Mouse (Mus musculus) hematopoietic stem cell, adult 5-6 weeks (primary cell): ENCODE measurements at regions not wholly inside any gene's neighbourhood (a gene's known extent, or its start where the extent isn't known, plus 50 kb on each side); places are given as distances from the start of the nearest gene placed in this dataset.
A peak's percentile ranks its signal among the peaks of the same experiment; 100 is the strongest.

Experiments used
- ATAC-seq, 2 experiments: fragments of 125-278 bp in 1 of 2; replicated peaks in 1 of 2; 2 replicates each; pipeline ENCODE4 v1.8.0; 2016 to 2017; ENCODE audit warnings: inconsistent platforms in 2 of 2, mild to moderate bottlenecking in 2 of 2, moderate number of reproducible peaks in 2 of 2, low read depth in 1 of 2, moderate TSS enrichment in 1 of 2; ENCODE audit not compliant: low FRiP score in 2 of 2, poor library complexity in 2 of 2, severe bottlenecking in 2 of 2, insufficient read depth in 1 of 2, low TSS enrichment in 1 of 2

DNA sequence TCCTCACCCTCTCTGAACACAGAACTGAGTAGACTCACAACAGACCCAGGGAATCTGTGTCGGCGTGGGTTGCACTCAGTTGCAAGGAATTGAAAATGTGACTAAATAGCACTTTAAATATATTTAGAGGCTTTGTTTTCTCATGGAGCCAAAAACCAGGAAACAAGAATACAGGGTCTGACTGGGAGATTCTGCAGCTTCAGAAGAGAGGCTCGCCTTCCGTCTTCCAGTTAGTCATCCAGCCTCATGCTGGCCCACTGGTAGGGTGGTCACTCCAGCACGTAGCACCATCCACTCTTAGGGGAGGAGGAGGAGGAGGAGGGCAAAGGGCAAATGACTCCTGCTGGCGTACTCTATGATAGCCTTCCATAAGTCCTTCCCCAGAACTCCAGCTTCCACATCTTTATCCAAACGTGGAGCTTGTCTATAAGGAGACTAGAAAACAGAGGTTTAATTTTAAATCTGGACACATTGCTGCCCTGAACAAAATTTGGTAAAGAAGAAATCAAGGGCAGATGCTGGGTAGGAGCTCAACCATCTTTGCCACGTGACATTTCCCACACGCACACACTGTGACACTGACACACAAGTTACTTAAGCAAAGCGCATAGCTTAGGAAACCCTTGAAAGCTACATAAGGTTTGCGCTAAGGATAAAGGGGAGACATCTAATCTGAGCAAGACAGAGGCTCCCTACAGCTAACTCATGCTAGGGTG is 60.8 kb downstream of the Mis18a start:
- ATAC-seq, result no peak

DNA sequence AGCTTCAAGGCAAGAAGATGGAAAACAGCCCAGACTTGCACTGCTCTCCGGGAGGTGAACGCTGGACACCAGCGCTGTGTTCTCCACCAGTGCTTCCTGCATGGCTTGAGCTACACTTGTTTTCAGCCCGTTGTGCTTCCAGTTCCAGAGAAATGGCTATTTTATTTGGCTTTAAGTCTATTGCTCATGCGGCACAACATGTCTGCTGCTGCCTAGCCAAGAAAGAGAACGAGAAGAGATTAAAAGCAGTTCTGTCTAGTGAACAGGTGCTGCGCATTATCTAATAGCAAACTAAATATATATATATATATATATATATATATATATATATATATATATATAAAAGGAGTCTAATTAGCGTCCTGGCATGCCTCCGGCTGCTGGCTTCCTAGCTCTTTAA is 63.1 kb downstream of the Mis18a start:
- ATAC-seq, result no peak

DNA sequence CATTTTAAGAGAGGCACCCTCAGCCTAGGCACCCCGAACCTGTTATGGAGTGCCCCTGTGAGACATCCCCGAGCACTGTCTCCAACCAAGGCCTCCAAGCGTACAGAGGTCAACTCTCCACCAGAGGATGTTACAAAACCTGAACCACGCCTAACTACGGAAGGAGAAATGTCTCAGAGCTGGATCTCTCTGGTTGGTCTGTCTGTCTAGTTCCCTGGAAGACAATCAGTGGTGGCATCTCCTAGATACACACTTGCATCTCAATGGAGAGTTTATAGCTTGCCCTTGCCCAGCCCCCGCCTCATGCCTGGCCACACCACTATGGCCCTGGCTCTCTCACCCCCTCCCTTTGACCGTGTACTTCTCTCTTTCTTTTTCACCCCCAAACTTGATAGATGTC is 69.2 kb downstream of the Mis18a start:
- ATAC-seq, result no peak

DNA sequence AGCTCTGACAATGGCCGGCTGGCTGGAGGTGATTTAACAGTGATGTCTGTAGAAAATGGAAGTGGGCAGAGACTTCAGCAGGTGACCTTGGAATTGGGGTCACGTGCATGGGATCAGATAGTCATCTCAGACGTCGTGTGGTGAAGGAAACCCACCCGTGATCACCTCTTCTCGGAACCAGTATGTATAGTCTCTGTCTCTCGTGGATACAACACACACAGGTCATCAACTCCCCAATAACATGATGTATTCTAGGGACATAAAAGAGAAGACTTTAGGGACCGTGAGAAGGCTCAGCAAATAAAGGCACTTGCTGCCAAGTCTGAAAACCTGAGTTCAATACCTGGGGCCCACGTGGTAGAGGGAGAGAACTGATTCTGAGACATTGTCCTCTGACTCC is 70.2 kb downstream of the Mis18a start:
- no peak for ATAC-seq

DNA sequence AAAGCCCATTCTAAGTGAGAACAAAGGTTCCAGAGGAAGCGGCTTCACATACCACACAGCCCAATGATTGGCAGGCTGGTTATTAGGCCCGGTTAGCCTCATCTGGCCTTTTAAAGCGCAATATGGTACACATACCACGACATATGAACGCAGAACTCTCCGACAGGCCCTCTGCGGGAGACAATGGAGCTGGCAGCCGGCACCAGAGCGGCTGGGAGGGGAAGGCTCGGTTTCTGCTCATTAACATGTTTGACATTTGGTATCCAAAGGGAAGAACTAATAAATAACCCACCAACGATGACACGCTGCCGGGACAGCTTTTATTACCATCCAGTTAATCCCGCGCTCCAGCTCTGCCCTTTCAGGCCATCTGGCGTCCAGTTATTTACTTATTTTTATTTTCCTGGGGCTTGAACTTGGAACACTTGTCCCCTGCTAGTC is 70.6 kb downstream of the Mis18a start:
- ATAC-seq, result no peak

DNA sequence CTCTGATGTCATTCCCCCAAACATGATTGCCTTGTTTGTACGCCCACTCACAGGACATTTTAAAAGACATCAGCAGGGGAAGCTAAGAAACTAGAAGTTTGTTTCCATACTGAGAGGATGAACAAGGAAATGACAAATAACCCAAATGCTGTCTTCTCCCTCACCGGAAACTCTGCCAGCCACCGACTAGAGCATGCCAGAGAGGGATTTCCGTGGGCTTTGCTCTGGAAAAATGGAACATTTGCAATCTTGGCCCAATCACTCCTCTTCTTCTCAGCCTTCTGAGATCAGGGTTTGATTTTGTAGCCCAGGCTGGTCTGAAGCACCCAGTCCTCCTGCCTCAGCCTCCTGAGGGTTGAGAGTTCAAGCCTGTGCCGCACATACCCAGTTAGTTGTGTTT is 72.4 kb downstream of the Mis18a start:
- ATAC-seq, result no peak

DNA sequence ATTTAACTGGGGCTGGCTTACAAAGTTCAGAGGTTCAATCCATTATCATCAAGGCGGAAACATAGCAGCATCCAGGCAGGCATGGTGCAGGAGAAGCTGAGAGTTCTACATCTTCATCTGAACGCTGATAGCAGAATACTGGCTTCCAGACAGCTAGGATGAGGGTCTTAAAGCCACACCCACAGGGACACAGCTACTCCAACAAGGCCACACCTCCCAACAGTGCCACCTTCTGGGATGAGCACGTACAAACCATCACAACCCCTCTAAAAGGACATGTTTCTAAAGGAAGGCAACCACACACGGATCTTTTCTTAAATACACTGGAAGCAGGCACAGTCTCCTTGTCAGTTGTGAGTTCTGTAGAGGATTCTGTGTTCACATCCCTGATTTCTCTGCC is 74.4 kb downstream of the Mis18a start:
- no peak for ATAC-seq

DNA sequence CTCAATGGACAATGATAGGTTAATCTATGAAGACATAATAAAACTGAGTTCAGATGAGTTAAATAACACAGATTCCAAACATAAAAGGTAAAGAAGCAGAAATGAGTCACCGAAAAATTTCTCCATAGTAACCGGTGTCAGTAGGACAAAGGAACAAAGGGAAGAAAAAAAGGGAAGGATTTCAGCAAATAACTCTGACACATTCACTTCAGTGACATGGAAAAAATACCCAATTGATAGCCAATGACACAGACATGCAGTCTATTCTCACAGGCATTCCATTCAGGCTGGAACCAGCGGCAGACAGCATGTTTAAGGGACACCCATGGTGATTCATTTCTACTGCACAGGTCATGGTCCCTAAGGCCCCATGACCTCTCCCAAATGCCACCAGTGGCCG is 79.0 kb downstream of the Mis18a start:
- no peak for ATAC-seq

DNA sequence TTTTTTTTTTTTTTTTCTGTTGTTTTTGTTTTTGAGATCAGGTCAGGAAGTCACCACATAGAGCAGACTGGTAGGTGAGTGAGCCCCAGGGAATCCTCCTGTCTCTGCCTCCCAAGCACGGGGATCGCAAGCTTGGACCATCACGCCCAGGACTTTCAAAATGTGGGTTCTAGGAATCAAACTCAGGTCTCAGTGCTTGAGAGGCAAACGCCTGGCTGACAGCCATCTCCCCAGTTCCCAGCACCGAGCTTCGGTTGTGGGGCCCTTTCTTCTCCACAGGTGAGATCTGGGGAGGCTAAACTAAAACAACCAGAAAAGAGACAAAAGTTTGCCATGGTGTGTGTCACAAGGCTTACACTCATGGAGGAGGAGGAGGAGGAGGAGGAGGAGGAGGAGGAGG is 84.5 kb downstream of the Mis18a start:
- no peak for ATAC-seq

DNA sequence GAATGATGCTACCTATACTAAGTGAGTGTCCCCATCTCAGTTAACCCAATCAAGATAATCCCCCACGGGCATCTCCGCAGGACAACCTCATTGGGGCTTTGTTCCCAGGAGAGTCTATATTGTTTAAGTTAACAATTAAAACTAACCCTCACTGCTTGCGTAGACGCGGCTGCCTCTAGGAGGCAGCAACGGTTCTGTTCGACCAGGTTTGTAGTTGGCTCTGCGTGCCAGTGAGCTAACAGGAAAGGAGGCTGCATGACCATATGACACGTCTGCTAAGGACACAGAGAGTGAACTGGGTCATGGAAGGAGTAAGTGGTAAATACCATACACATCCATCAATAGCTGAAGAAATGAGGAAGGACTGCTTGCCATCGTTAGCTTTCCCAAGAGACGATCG is 92.0 kb downstream of the Mis18a start:
- ATAC-seq, result no peak

DNA sequence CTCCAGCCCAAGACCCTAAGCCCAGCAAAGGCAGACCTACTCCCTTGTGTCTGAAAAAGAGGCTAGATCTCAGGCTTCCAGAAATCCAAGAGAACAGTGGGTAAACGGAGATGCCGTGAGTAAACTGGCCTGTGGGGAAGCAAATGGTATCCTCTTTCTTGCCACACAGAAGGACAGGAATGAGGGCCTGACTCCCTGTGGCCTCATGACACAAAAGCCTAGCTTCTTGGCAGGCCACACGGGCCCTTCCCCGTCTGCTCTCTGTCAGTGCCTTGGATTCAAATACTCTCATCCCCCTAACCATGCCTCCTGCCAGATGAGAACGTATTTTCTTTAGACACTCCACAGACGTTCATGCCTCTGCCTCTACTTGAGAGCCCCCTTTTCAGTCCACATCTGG is 97.2 kb downstream of the Mis18a start:
- ATAC-seq, result no peak

DNA sequence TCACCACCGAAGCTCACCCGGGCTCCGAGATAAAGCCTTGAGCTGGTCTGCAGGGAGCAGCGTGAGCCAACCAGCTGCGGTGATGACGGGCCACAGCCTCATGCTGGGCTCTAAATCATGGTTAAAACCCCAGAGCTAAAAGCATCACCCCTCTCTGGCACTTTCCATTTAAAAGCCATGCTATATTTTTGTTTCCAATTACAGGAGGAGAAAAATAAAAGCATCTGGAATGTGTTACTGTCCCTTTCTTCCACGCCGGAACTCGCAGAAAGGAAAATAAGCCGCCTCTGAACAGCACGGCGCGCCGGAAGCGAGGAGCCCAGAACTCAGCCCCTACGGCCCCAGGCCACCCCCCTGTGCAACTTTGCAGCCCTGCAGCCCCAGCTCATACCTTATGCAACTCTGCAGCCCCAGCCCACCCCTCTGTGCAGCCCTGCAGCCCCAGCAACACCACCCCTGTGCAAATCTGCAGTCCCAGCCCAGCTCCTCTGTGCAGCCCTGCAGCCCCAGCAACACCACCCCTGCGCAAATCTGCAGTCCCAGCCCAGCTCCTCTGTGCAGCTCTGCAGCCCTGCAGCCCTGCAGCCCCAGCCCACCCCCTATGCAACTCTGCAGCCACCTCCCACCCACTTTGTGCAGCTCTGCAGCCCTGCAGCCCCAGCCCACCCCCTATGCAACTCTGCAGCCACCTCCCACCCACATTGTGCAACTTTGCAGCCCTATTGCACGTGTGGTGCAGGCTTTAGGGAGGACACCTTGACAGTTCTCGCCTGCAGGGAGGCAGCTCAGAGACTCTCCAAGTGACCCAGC is 97.9 kb downstream of the Mis18a start:
- peak; percentile 32 to 56; a peak in 2 of 4 replicates for ATAC-seq

DNA sequence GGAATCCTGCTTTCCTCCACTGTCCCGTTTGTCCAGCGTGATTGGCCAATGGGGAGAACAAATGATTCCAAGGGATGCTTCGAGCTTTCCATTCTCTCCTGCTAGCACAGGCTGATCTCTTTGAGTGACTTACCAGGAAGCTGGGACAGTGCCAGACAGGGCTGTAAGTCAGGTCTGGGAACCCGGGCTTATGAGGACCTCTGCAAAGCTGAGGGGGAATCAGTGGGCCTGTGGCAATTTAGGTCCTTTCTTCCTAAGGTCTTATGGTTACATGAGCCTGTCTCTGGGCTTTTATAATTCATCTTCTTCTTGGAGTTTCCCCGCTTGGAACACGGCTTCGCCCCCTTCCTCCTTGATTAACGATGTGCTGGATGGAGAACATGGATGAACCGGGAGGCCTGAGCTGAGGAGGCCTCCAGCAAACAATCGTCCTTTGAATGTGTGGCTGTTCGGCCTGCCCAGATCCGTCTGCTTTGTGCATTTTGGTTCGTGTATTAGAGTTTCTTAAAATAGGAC is 98.5 kb downstream of the Mis18a start:
- ATAC-seq, result no peak

DNA sequence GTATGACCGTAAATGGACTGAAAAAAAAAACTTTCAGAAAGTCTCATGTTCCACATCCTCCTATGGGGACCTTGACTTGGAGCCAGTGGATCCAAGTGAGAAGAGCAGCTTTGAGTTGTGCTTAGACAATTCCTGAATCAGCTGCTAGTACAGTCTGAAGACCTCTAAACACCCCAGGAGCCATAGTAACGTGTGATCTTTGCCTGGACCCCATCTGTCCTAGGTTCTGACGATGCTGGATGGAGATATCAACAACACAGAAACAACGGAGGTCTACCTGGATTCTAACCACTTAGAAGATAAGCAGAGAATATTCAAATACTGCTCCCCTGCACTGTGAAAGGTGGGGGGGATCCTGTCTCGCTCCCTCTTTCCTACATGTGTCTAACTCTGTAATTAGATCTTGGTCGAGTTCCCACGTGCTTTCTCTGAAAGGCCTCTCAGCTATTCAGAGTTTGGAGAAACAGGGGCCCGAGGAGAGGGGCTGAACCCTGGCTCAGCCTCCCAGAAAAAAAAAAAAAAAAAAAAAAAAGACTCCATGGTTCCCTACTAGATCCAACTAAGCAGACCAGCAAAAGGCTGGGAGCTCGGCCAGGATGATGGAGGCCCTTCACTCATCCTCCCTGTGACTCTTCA is 101.1 kb downstream of the Mis18a start:
- no peak for ATAC-seq

DNA sequence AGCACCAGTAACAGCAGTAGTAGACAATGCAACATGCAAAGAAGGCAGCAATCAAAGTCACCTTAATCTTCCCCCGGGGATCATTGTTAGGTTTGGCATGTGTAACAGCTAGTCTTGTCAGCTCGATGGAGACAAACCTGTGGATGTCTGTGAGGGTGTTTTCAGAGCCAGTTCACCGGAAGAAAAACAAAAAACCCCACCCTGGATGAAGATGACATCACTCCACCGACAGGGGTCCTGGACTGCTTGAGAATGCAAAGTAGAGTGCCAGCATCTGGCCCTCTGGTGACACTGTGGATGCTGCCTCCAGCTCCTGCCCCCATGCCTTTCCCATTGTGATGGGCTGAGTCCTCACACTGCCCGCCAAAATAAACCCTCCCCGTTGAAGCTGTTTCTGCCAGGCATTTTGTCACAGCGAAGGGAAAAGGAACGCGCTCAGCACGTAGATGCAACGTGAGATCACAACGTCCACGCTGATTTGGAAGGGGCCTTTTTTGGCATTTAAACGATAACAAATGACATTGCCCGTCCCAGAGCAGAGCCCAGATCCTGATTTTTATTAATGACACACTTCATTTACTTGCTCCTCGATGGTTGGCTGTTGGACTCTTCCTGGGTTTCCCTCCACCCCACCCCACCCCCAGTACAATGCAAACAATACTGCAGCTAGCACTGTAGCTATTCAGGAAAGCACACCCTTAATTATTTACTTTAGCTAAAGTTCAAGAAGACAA is 101.7 kb downstream of the Mis18a start:
- ATAC-seq, result no peak

DNA sequence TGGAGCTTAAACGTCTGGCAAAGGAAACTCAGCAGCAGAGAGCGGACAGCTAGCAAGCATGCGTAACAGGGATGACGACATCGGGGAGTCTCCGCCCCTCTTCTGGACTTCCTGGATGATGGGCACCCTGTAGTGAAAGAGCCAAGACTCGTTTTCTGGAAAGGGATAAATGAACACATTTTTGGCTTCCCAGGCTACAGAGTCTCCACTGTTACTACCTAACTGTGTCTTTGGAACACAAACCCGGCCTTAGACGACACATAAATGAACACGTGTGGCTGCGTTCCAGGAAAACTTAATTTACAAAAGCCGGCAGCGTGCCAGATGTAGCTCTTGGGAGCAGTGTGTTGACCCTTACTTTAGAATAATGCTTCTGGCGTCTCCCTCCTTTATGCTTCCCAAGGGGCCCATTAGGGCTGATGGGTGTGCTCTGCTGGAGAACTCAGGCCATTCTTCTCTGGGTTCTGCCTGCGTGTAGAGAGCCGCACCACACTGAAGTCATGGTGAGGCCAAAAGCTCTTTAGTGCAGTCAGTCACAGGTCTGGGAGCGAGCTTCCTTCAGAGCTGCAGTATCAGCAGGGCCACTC is 103.1 kb downstream of the Mis18a start:
- no peak for ATAC-seq

DNA sequence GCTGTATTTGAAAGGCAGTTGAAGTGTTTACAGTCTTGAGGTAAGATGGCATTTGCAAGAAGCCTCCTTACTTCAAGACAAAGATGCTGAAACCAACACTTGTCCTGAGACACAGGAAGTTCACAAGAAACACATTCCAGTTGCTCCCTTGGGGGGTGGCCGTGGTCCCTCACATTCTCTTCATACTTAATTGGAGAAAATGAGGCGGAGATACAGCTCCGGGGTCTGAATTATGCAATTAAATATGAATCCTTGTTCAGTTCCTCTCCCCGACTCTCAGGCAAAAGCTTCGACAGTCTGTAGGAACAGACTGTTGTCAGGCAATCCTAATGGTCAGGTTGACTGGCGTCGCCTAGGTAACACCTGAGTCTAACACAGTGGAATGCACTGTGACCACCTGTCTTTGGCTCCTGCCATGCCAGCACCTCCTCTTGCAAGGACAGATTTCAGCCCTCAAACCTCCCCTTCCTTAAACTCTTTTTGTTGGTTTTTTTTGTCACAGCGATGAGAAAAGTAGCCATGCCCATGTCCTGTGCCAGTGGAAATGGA is 104.5 kb downstream of the Mis18a start:
- no peak for ATAC-seq
